Mouse (Mus musculus) megakaryocyte, embryonic 14.5 days (primary cell): ENCODE data around the gene E2f8.

Experiments
- FLI1 ChIP-seq: IDR thresholded peaks from 2 replicates; pipeline ENCODE4 v1.6.1; 2012; ENCODE audit warnings: low read length, inconsistent platforms, mixed read lengths
- GATA1 ChIP-seq: IDR thresholded peaks from 3 replicates; pipeline ENCODE4 v1.6.1; 2012; ENCODE audit warnings: mixed read lengths, low read length, inconsistent platforms, borderline replicate concordance

DNA sequence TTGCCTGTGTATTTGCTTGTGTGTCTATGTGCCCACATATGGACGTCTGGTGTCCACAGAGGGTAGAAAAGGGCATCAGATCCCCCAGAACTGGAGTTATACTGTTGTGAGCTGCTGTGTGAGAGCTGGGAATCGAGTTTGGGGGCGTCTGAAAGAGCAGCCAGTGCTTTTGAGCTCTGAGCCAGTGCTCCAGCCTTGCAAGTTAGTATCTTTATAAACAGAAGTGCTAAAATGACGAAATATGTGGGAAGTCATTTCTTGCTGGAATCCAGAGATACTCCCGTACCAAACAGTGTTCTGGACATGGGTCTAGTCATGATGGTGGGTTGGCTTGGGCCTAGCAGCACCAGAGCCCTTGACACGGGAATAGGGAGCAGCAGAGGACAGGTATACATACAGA, 13.4 kb upstream of the E2f8 start:
- TF ChIP-seq GATA1 (no peak), FLI1 (no peak)
